Mouse (Mus musculus): ENCODE measurements around the gene Myo9b. TPM values are rescaled to one million over a fixed set of nuclear protein-coding genes. Genes with fewer than 3 reads are reported as not detected.
A peak's percentile ranks its signal among the peaks of the same experiment; 100 is the strongest.

Myo9b gene
- total RNA-seq, 1 experiment = 36.1 TPM

- Histone ChIP-seq H3K4me1 (ENCODE audit: control insufficient read depth in 2 of 2, insufficient read depth in 2 of 2, low read length in 2 of 2, poor library complexity in 1 of 2) (peaks cover 4 to 20% of the 10 kb centered on the region in 2 experiments; a peak in 3 of 4 replicates), H3K9me3 (ENCODE audit: control insufficient read depth, insufficient read depth, low read depth, low read length) (no peaks in the 10 kb centered on the region), H3K4me3 (ENCODE audit: insufficient read depth in 1 of 2, low read depth in 1 of 2, low read length in 2 of 2, poor library complexity in 1 of 2, severe bottlenecking in 1 of 2) (no peak overlapping the region), H3K27ac (ENCODE audit: insufficient read depth, low read depth, low read length, poor library complexity, severe bottlenecking) (no peak overlapping the region), H3K36me3 (ENCODE audit: control insufficient read depth, insufficient read depth, low read length, poor library complexity, severe bottlenecking) (peaks cover 30% of the 10 kb centered on the region), H3K9ac (ENCODE audit: insufficient read depth, low read depth, low read length, poor library complexity, severe bottlenecking) (no peak overlapping the region)
- in situ Hi-C loops (cut with MboI; ENCODE audit: low sequenced_read_pairs in 2 of 2, unreplicated experiment in 2 of 2) = no loop called here
- no peak for DNase-seq (ENCODE audit: low read depth, low spot score)
- no peak for TF ChIP-seq ZC3H11A (IDR thresholded peaks at IDR 0.05; ENCODE audit: borderline replicate concordance, low read depth, low read length)
- no peak for TF ChIP-seq MAFK (IDR thresholded peaks at IDR 0.05; ENCODE audit: insufficient read depth, low read depth, low read length)
- TF ChIP-seq ZNF384 (IDR thresholded peaks at IDR 0.05; ENCODE audit: low read depth, low read length) = no peak
- TF ChIP-seq CHD2 (IDR thresholded peaks at IDR 0.05; ENCODE audit: low read depth, low read length) = no peak
- TF ChIP-seq HCFC1 (IDR thresholded peaks at IDR 0.05; ENCODE audit: borderline replicate concordance, insufficient read depth, low read length) = no peak
Measured at GRCm38 (mm10) chr8:71402446-71402964, 130.0 kb downstream of the Myo9b start.

GRCm38 (mm10) chr8:71403107-71403885 is 130.8 kb downstream of the Myo9b start:
- Histone ChIP-seq H3K4me1 (ENCODE audit: control insufficient read depth in 2 of 2, insufficient read depth in 2 of 2, low read length in 2 of 2, poor library complexity in 1 of 2) (peaks cover 4 to 17% of the 10 kb centered on the region in 2 experiments; a peak in 3 of 4 replicates), H3K4me3 (ENCODE audit: insufficient read depth in 1 of 2, low read depth in 1 of 2, low read length in 2 of 2, poor library complexity in 1 of 2, severe bottlenecking in 1 of 2) (no peak overlapping the region), H3K9me3 (ENCODE audit: control insufficient read depth, insufficient read depth, low read depth, low read length) (no peaks in the 10 kb centered on the region), H3K9ac (ENCODE audit: insufficient read depth, low read depth, low read length, poor library complexity, severe bottlenecking) (no peak overlapping the region), H3K27ac (ENCODE audit: insufficient read depth, low read depth, low read length, poor library complexity, severe bottlenecking) (no peak overlapping the region), H3K36me3 (ENCODE audit: control insufficient read depth, insufficient read depth, low read length, poor library complexity, severe bottlenecking) (peaks cover 36% of the 10 kb centered on the region)
- TF ChIP-seq MAFK (IDR thresholded peaks at IDR 0.05; ENCODE audit: insufficient read depth, low read depth, low read length) (no peak), ZC3H11A (IDR thresholded peaks at IDR 0.05; ENCODE audit: borderline replicate concordance, low read depth, low read length) (no peak), ZNF384 (IDR thresholded peaks at IDR 0.05; ENCODE audit: low read depth, low read length) (no peak), CHD2 (IDR thresholded peaks at IDR 0.05; ENCODE audit: low read depth, low read length) (no peak), HCFC1 (IDR thresholded peaks at IDR 0.05; ENCODE audit: borderline replicate concordance, insufficient read depth, low read length) (no peak)
- DNase-seq (ENCODE audit: low read depth, low spot score) = no peak
- in situ Hi-C loops (cut with MboI; ENCODE audit: low sequenced_read_pairs in 2 of 2, unreplicated experiment in 2 of 2) = no loop called here

GRCm38 (mm10) chr8:71404011-71404410 is 131.5 kb downstream of the Myo9b start:
- no peaks in the 10 kb centered on the region for H3K9me3 ChIP-seq (ENCODE audit: control insufficient read depth, insufficient read depth, low read depth, low read length)
- H3K9ac ChIP-seq (ENCODE audit: insufficient read depth, low read depth, low read length, poor library complexity, severe bottlenecking) = no peak overlapping the region
- H3K4me1 ChIP-seq (ENCODE audit: control insufficient read depth in 2 of 2, insufficient read depth in 2 of 2, low read length in 2 of 2, poor library complexity in 1 of 2) = peaks cover 4 to 17% of the 10 kb centered on the region in 2 experiments; a peak in 3 of 4 replicates
- DNase-seq (ENCODE audit: low read depth, low spot score) = no peak
- no peak overlapping the region for H3K27ac ChIP-seq (ENCODE audit: insufficient read depth, low read depth, low read length, poor library complexity, severe bottlenecking)
- H3K4me3 ChIP-seq (ENCODE audit: insufficient read depth in 1 of 2, low read depth in 1 of 2, low read length in 2 of 2, poor library complexity in 1 of 2, severe bottlenecking in 1 of 2) = no peak overlapping the region
- H3K36me3 ChIP-seq (ENCODE audit: control insufficient read depth, insufficient read depth, low read length, poor library complexity, severe bottlenecking) = peaks cover 39% of the 10 kb centered on the region
- in situ Hi-C loops (cut with MboI; ENCODE audit: low sequenced_read_pairs in 2 of 2, unreplicated experiment in 2 of 2) = no loop called here
- TF ChIP-seq ZNF384 (IDR thresholded peaks at IDR 0.05; ENCODE audit: low read depth, low read length) (no peak), MAFK (IDR thresholded peaks at IDR 0.05; ENCODE audit: insufficient read depth, low read depth, low read length) (no peak), HCFC1 (IDR thresholded peaks at IDR 0.05; ENCODE audit: borderline replicate concordance, insufficient read depth, low read length) (no peak), ZC3H11A (IDR thresholded peaks at IDR 0.05; ENCODE audit: borderline replicate concordance, low read depth, low read length) (no peak), CHD2 (IDR thresholded peaks at IDR 0.05; ENCODE audit: low read depth, low read length) (no peak)

GRCm38 (mm10) chr8:71404951-71405351 is 132.4 kb downstream of the Myo9b start:
- Histone ChIP-seq H3K36me3 (ENCODE audit: control insufficient read depth, insufficient read depth, low read length, poor library complexity, severe bottlenecking) (peaks cover 41% of the 10 kb centered on the region), H3K27ac (ENCODE audit: insufficient read depth, low read depth, low read length, poor library complexity, severe bottlenecking) (no peak overlapping the region), H3K4me3 (ENCODE audit: insufficient read depth in 1 of 2, low read depth in 1 of 2, low read length in 2 of 2, poor library complexity in 1 of 2, severe bottlenecking in 1 of 2) (peak overlapping the region; percentile 70 to 84), H3K9ac (ENCODE audit: insufficient read depth, low read depth, low read length, poor library complexity, severe bottlenecking) (peak overlapping the region; percentile 74), H3K4me1 (ENCODE audit: control insufficient read depth in 2 of 2, insufficient read depth in 2 of 2, low read length in 2 of 2, poor library complexity in 1 of 2) (peaks cover 4 to 15% of the 10 kb centered on the region in 2 experiments; a peak in 3 of 4 replicates), H3K9me3 (ENCODE audit: control insufficient read depth, insufficient read depth, low read depth, low read length) (no peaks in the 10 kb centered on the region)
- no peak for DNase-seq (ENCODE audit: low read depth, low spot score)
- peak; percentile 72 for TF ChIP-seq MAFK (IDR thresholded peaks at IDR 0.05; ENCODE audit: insufficient read depth, low read depth, low read length)
- TF ChIP-seq ZC3H11A (IDR thresholded peaks at IDR 0.05; ENCODE audit: borderline replicate concordance, low read depth, low read length) = no peak
- TF ChIP-seq HCFC1 (IDR thresholded peaks at IDR 0.05; ENCODE audit: borderline replicate concordance, insufficient read depth, low read length) = no peak
- TF ChIP-seq ZNF384 (IDR thresholded peaks at IDR 0.05; ENCODE audit: low read depth, low read length) = no peak
- TF ChIP-seq CHD2 (IDR thresholded peaks at IDR 0.05; ENCODE audit: low read depth, low read length) = no peak
- in situ Hi-C loops (cut with MboI; ENCODE audit: low sequenced_read_pairs in 2 of 2, unreplicated experiment in 2 of 2) = no loop called here
